Mouse (Mus musculus) stomach, embryonic 15.5 days (tissue): ENCODE measurements around the gene Ccdc175. TPM values are rescaled to one million over a fixed set of nuclear protein-coding genes. Genes with fewer than 3 reads are reported as not detected.

ENCODE experiments used
- ATAC-seq: fragments of 200-750 bp; cut with Nextera tagmentation; 2 replicates; pipeline ENCODE4 v1.8.0; 2017; ENCODE audit warnings: low read depth, moderate number of reproducible peaks, moderate TSS enrichment; ENCODE audit not compliant: insufficient read depth, low FRiP score
- H3K27ac ChIP-seq: fragments of 300-500 bp; sonication (generic); 2 replicates; pipeline ENCODE4 v1.5.1; 2015; ENCODE audit warnings: mild to moderate bottlenecking, inconsistent platforms
- H3K27me3 ChIP-seq: fragments of 300-500 bp; sonication (generic); replicated peaks from 2 replicates; pipeline ENCODE4 v1.6.1; 2015; ENCODE audit warnings: inconsistent platforms
- H3K36me3 ChIP-seq: fragments of 300-500 bp; sonication (generic); 2 replicates; pipeline ENCODE4 v1.6.1; 2015; ENCODE audit warnings: inconsistent platforms
- H3K4me1 ChIP-seq: fragments of 300-500 bp; sonication (generic); 2 replicates; pipeline ENCODE4 v1.6.1; 2015; ENCODE audit warnings: inconsistent platforms
- H3K4me2 ChIP-seq: fragments of 300-500 bp; sonication (generic); 2 replicates; pipeline ENCODE4 v1.6.1; 2015; ENCODE audit warnings: mild to moderate bottlenecking, inconsistent platforms
- H3K4me3 ChIP-seq: fragments of 300-500 bp; sonication (generic); replicated peaks from 2 replicates; pipeline ENCODE4 v1.5.1; 2015; ENCODE audit warnings: inconsistent platforms
- H3K9ac ChIP-seq: fragments of 300-500 bp; sonication (generic); 2 replicates; pipeline ENCODE4 v1.6.1; 2015; ENCODE audit warnings: inconsistent platforms
- H3K9me3 ChIP-seq: fragments of 300-500 bp; sonication (generic); 2 replicates; pipeline ENCODE4 v1.6.1; 2016; ENCODE audit warnings: inconsistent platforms
- WGBS: fragments of 180-500 bp; shearing (Covaris S2); methylation state at CpG from one replicate; pipeline ENCODE4 v1.1.7; 2015; 5-methylcytosine and 5-hydroxymethylcytosine counted together
- microRNA-seq: library from miRNA; unstranded; fragments of <30 nt; microRNA quantifications from one replicate; pipeline ENCODE4, GENCODE M21; 2016
- polyA plus RNA-seq: library from polyadenylated mRNA; unstranded; fragments of >200 nt; fragmentation: Nextera tagmentation; extraction: Ambion mirVana; gene quantifications from 2 replicates; pipeline ENCODE4 v1.2.1, GENCODE M21; 2015

The Ccdc175 gene
- polyA plus RNA-seq, 1 experiment from 2014 or later, result not detected

GRCm38 (mm10) chr12:72069626-72070326 lies 115.1 kb downstream of the Ccdc175 start:
- Histone ChIP-seq H3K4me2 (peak overlapping the region; percentile 100), H3K4me1 (peaks cover 11% of the 10 kb centered on the region), H3K9ac (no peak overlapping the region; the same call in 1 of the 2 replicates), H3K27ac (no peak overlapping the region), H3K4me3 (peak overlapping the region; percentile 67), H3K9me3 (no peaks in the 10 kb centered on the region), H3K36me3 (no peaks in the 10 kb centered on the region), H3K27me3 (peaks cover 8% of the 10 kb centered on the region)
- peak; percentile 53 for ATAC-seq
- 6% methylated on average over 40 of the region's 40 CpGs for WGBS

DNA sequence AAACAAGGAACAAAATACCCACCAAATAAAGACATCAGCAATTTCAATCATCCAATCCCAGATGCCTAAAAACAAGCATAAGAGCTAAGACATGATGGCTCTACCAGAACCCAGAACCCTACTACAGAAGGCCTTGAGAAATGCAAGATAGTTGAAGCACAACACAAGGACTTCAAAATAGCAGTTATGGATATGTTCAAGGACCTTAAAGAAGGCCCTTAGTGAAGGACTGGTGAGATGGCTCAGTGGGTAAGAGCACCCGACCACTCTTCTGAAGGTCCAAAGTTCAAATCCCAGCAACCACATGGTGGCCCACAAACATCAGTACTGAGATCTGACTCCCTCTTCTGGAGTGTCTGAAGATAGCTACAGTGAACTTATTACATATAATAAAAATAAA lies 127.0 kb downstream of the Ccdc175 start:
- H3K4me2 ChIP-seq, result no peak overlapping the region
- no peaks in the 10 kb centered on the region for H3K9me3 ChIP-seq
- no peaks in the 10 kb centered on the region for H3K4me1 ChIP-seq
- H3K27ac ChIP-seq, result no peak overlapping the region
- H3K36me3 ChIP-seq, result no peaks in the 10 kb centered on the region
- H3K27me3 ChIP-seq, result no peaks in the 10 kb centered on the region
- no peak overlapping the region for H3K4me3 ChIP-seq
- WGBS, result 86% methylated on average over 1 of the region's 1 CpGs
- ATAC-seq, result no peak
- no peak overlapping the region for H3K9ac ChIP-seq

GRCm38 (mm10) chr12:72053851-72054250 lies 131.0 kb downstream of the Ccdc175 start:
- H3K4me1 ChIP-seq, result no peaks in the 10 kb centered on the region
- H3K27me3 ChIP-seq, result no peaks in the 10 kb centered on the region
- no peak overlapping the region for H3K4me3 ChIP-seq
- H3K4me2 ChIP-seq, result no peak overlapping the region
- H3K36me3 ChIP-seq, result no peaks in the 10 kb centered on the region
- H3K9me3 ChIP-seq, result no peaks in the 10 kb centered on the region
- no peak for ATAC-seq
- WGBS, result 42% methylated on average over 6 of the region's 6 CpGs
- no peak overlapping the region for H3K27ac ChIP-seq
- no peak overlapping the region for H3K9ac ChIP-seq

- no peak overlapping the region for H3K9ac ChIP-seq
- no peaks in the 10 kb centered on the region for H3K9me3 ChIP-seq
- H3K36me3 ChIP-seq, result no peaks in the 10 kb centered on the region
- ATAC-seq, result no peak
- no peak overlapping the region for H3K4me3 ChIP-seq
- H3K4me2 ChIP-seq, result no peak overlapping the region
- H3K27ac ChIP-seq, result no peak overlapping the region
- no peaks in the 10 kb centered on the region for H3K27me3 ChIP-seq
- 41% methylated on average over 6 of the region's 6 CpGs for WGBS
- no peaks in the 10 kb centered on the region for H3K4me1 ChIP-seq
Measured at GRCm38 (mm10) chr12:72053303-72053702, 131.5 kb downstream of the Ccdc175 start.

DNA sequence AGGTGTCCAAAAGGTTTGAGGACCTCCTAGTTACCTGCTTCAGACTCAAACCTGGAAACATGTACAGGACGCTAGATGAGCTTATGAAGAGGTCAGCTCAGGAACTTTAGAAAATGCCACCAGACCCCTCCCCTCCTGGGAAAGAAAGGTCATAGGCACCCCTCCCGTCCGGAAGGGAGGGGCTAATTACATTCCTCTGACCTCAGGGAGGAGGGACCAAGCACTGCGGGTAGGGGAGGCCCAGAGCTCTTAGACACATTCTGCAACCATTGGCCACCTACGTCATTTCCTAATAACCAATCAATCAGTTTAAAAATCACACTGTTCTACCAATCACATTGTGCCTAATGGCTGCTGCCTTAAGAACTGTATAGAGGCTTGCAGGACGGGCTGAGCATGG lies 132.3 kb downstream of the Ccdc175 start:
- no peak overlapping the region for H3K9ac ChIP-seq
- no peak overlapping the region for H3K4me2 ChIP-seq
- ATAC-seq, result no peak
- WGBS, result 80% methylated on average over 6 of the region's 6 CpGs
- H3K27ac ChIP-seq, result no peak overlapping the region
- H3K27me3 ChIP-seq, result no peaks in the 10 kb centered on the region
- no peak overlapping the region for H3K4me3 ChIP-seq
- H3K9me3 ChIP-seq, result no peaks in the 10 kb centered on the region
- no peaks in the 10 kb centered on the region for H3K4me1 ChIP-seq
- no peaks in the 10 kb centered on the region for H3K36me3 ChIP-seq

Small RNAs within 50 kb of the gene (microRNA-seq; reads per million reads assigned to microRNA genes)
- not detected for gene Gm24466

Other genes with a start within 250 kb of the Ccdc175 start
- 0.54 and 0.77 TPM in 2 replicates for gene Gpr135, start 113.9 kb downstream of the Ccdc175 start, polyA plus RNA-seq
- 15.8 and 16.4 TPM in 2 replicates for gene L3hypdh, start 99.6 kb downstream of the Ccdc175 start, polyA plus RNA-seq
- gene Jkamp, start 99.4 kb downstream of the Ccdc175 start, polyA plus RNA-seq, result 61.9 and 71.8 TPM in 2 replicates
- gene Rtn1, start 224.0 kb upstream of the Ccdc175 start, polyA plus RNA-seq, result 64.0 and 69.8 TPM in 2 replicates